Mouse (Mus musculus) ES-Bruce4 (cell line): ENCODE measurements around the gene Spag16.

Source experiments
- EP300 ChIP-seq: IDR thresholded peaks from 2 replicates; pipeline ENCODE4 v1.6.1; 2011; ENCODE audit warnings: low read depth, low read length; ENCODE audit not compliant: insufficient read depth
- POLR2A ChIP-seq: IDR thresholded peaks from one replicate; pipeline ENCODE4 v1.8.1; 2011; ENCODE audit warnings: low read length; ENCODE audit not compliant: insufficient read depth

DNA sequence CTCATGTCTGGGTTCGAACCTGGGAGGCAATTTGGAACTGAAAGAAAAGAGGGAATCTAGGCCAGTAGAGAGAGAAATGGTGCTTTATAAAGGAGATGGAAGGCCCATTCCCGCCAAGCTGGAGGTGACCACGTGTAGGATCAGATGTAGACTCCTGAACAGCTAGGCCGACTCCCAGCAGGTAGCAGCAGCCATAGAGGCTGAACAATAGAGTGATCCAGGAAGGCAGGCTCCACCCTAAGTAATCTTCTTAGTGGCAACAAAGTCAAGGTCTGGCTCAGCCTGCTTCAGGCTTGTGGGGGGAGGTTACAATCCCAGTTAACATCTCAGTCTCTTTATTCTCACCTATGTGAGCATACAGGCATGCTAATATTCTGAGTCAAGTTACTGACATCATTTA lies 494.2 kb downstream of the Spag16 start:
- TF ChIP-seq EP300 (no peak), POLR2A (no peak)
